Mouse (Mus musculus) intestine, embryonic 15.5 days (tissue): ENCODE measurements at regions not wholly inside any gene's neighbourhood (a gene's known extent, or its start where the extent isn't known, plus 50 kb on each side); places are given as distances from the start of the nearest gene placed in this dataset.
A peak's percentile ranks its signal among the peaks of the same experiment; 100 is the strongest.

ENCODE experiments used
- ATAC-seq: fragments of 200-750 bp; cut with Nextera tagmentation; 2 replicates; pipeline ENCODE4 v1.8.0; 2017; ENCODE audit warnings: moderate TSS enrichment, moderate library complexity
- H3K27ac ChIP-seq: fragments of 300-500 bp; sonication (generic); 2 replicates; pipeline ENCODE4 v1.5.1; 2015; ENCODE audit warnings: mild to moderate bottlenecking, inconsistent platforms
- H3K27me3 ChIP-seq: fragments of 300-500 bp; sonication (generic); replicated peaks from 2 replicates; pipeline ENCODE4 v1.6.1; 2015; ENCODE audit warnings: inconsistent platforms
- H3K36me3 ChIP-seq: fragments of 300-500 bp; sonication (generic); 2 replicates; pipeline ENCODE4 v1.6.1; 2015; ENCODE audit warnings: inconsistent platforms
- H3K4me1 ChIP-seq: fragments of 300-500 bp; sonication (generic); replicated peaks from 2 replicates; pipeline ENCODE4 v1.6.1; 2015; ENCODE audit warnings: inconsistent platforms
- H3K4me2 ChIP-seq: fragments of 300-500 bp; sonication (generic); replicated peaks from 2 replicates; pipeline ENCODE4 v1.6.1; 2015; ENCODE audit warnings: mild to moderate bottlenecking, inconsistent platforms
- H3K4me3 ChIP-seq: fragments of 300-500 bp; sonication (generic); replicated peaks from 2 replicates; pipeline ENCODE4 v1.5.1; 2015; ENCODE audit warnings: inconsistent platforms
- H3K9ac ChIP-seq: fragments of 300-500 bp; sonication (generic); 2 replicates; pipeline ENCODE4 v1.6.1; 2015; ENCODE audit warnings: inconsistent platforms
- H3K9me3 ChIP-seq: fragments of 300-500 bp; sonication (generic); 2 replicates; pipeline ENCODE4 v1.6.1; 2016; ENCODE audit warnings: inconsistent platforms
- WGBS: fragments of 180-500 bp; shearing (Covaris S2); methylation state at CpG from one replicate; pipeline ENCODE4 v1.1.7; 2015; 5-methylcytosine and 5-hydroxymethylcytosine counted together

DNA sequence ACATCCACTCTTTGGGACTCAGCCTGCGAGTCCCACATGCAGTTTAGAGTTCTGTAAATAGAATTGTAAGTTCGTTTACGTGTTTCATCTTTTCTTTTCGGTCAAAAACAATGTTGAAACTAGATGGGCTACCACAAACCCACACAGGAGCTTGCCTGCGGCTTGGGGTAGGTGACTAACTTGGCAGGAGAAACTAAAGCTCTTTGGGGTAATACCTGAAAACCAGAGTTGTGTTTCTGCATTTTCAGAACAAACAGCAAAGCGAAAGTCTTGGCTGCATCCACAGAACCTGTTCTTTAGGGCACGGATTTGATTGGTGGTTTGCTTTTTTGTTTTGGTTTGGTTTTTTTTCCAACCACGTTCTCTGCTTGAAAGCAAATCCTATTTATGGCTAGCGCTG lies 264.0 kb downstream of the Zfp704 start:
- no peak overlapping the region for H3K27ac ChIP-seq
- H3K27me3 ChIP-seq, result 0 out of 2 replicates have a peak, but pooled peaks cover 6% of the 10 kb centered on the region
- H3K9ac ChIP-seq, result no peak overlapping the region
- ATAC-seq, result no peak
- H3K4me1 ChIP-seq, result peaks cover 14% of the 10 kb centered on the region
- H3K4me2 ChIP-seq, result peak overlapping the region; percentile 98; the same call in 1 of the 2 replicates
- WGBS, result 47% methylated on average over 9 of the region's 9 CpGs
- no peak overlapping the region for H3K4me3 ChIP-seq
- H3K9me3 ChIP-seq, result no peaks in the 10 kb centered on the region
- H3K36me3 ChIP-seq, result no peaks in the 10 kb centered on the region

DNA sequence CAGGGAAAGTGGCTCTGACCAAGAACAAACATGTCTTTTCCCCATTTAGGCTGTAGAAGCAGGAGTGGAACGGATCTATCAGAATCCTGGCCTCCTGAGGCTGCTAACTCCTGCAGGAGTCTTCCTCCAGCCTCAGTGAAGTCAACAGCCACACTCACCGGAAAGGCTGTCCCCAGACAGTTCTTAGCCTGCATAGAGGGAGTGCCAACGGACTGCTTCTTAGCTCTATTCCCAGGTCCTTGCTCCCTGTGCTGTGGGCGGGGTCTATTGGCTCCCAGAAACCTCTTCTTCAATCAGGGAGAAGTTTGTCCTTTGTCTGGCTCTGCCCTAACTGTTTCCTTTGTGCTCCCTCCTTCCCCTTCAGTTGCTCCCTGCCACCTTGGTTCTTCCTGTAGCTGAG lies 266.3 kb downstream of the Zfp704 start:
- Histone ChIP-seq H3K36me3 (no peaks in the 10 kb centered on the region), H3K27ac (no peak overlapping the region), H3K27me3 (0 out of 2 replicates have a peak, but pooled peaks cover 6% of the 10 kb centered on the region), H3K4me1 (peaks cover 17% of the 10 kb centered on the region), H3K9me3 (no peaks in the 10 kb centered on the region), H3K4me3 (no peak overlapping the region), H3K9ac (no peak overlapping the region), H3K4me2 (no peak overlapping the region)
- no peak for ATAC-seq
- 15% methylated on average over 4 of the region's 4 CpGs for WGBS

DNA sequence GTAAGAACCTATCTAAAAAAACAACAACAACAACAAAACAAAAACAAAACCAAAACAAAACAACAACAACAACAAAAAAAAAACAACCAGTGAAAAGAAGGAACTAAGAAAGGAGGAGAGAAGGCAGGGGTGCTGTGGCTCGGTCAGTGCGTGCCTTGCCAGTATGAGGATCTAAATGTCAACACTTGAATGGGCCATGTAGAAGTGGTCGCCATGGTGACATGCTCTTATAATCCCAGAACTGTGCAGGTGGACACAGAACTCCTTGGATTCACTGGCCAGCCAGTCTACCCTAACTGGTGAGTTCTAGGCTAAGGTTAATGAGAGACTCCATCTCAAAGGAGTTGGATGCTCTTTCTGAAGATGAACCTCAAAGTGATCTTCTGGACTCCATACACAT lies 267.7 kb downstream of the Zfp704 start:
- 91% methylated on average over 3 of the region's 3 CpGs for WGBS
- no peak for ATAC-seq
- no peak overlapping the region for H3K4me2 ChIP-seq
- H3K27me3 ChIP-seq, result no peaks in the 10 kb centered on the region
- no peaks in the 10 kb centered on the region for H3K9me3 ChIP-seq
- H3K9ac ChIP-seq, result no peak overlapping the region
- no peaks in the 10 kb centered on the region for H3K36me3 ChIP-seq
- H3K4me3 ChIP-seq, result no peak overlapping the region
- H3K27ac ChIP-seq, result no peak overlapping the region
- peaks cover 10% of the 10 kb centered on the region; the same call in 1 of the 2 replicates for H3K4me1 ChIP-seq

DNA sequence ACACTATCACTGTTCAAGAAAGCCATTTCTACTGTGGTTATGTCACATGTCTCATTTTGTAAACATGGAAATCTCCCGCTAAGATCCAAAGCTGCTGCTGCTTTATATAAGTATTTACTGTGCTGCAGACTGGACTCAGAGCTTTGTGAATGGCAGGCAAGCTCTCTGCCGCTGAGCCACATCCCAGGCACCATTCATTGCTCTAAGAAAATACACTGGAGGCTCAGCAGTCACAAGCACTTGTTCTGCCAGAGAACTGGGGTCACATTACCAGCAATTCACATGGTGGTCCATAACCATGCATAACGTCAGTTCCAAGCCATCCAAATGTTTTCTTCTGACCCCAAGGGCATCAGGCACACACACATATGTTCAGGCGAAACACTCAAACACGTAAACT lies 268.2 kb downstream of the Zfp704 start:
- no peaks in the 10 kb centered on the region for H3K27me3 ChIP-seq
- H3K9ac ChIP-seq, result no peak overlapping the region
- no peak overlapping the region for H3K4me2 ChIP-seq
- peaks cover 10% of the 10 kb centered on the region; the same call in 1 of the 2 replicates for H3K4me1 ChIP-seq
- no peaks in the 10 kb centered on the region for H3K9me3 ChIP-seq
- H3K27ac ChIP-seq, result no peak overlapping the region
- 66% methylated on average over 5 of the region's 5 CpGs for WGBS
- no peak overlapping the region for H3K4me3 ChIP-seq
- H3K36me3 ChIP-seq, result no peaks in the 10 kb centered on the region
- ATAC-seq, result no peak

DNA sequence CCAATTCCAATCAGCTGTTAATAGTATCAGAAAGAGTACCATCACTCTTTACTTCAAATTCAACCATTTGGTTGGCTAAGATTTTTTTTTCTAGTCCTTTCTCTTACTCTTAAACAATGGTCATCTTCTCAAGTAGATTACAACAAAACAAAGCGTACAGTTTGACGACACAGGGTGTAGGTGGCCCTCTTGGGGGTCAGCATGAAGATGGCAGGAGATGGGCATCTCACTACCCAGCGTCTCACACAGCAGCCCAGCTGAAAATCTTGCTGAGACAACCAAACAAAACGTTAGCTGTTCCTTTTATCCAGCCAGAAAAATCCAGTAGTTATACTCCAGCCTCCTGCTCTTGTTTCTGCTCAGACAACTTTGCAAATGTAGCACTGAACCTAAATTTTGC lies 268.6 kb downstream of the Zfp704 start:
- no peaks in the 10 kb centered on the region for H3K27me3 ChIP-seq
- no peak overlapping the region for H3K4me3 ChIP-seq
- WGBS, result 33% methylated on average over 4 of the region's 4 CpGs
- no peak overlapping the region for H3K27ac ChIP-seq
- no peaks in the 10 kb centered on the region for H3K9me3 ChIP-seq
- H3K9ac ChIP-seq, result no peak overlapping the region
- H3K36me3 ChIP-seq, result no peaks in the 10 kb centered on the region
- no peak for ATAC-seq
- peaks cover 10% of the 10 kb centered on the region; the same call in 1 of the 2 replicates for H3K4me1 ChIP-seq
- peak overlapping the region; percentile 82 for H3K4me2 ChIP-seq

DNA sequence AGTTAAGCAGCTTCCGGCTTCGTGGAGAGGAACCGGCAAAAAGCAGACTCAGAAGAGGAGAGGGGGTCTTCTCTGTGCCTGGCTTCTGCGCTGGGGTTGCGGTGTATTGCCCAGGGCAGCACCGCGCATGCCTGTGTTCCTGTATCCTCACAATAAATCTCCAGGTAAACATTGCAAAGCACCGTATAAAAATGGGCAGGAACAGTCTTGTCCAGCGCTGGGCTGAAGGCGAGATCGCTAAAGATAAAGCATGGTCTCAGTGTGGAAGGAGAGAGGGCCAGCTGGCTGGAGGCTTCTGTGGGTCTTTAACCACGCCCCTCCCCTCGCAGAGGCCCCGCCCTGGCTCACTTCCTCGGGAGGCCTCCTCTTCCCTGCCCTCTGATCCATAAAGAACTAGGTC lies 269.1 kb downstream of the Zfp704 start:
- Histone ChIP-seq H3K4me1 (peaks cover 10% of the 10 kb centered on the region; the same call in 1 of the 2 replicates), H3K4me2 (peak overlapping the region; percentile 82), H3K4me3 (peak overlapping the region; percentile 34), H3K9me3 (no peaks in the 10 kb centered on the region), H3K27me3 (no peaks in the 10 kb centered on the region), H3K36me3 (no peaks in the 10 kb centered on the region), H3K9ac (0 out of 2 replicates have a peak overlapping the region, but pooled peaks have one; percentile 35), H3K27ac (no peak overlapping the region)
- ATAC-seq, result peak; percentile 90
- under 1% methylated on average over 15 of the region's 15 CpGs for WGBS

DNA sequence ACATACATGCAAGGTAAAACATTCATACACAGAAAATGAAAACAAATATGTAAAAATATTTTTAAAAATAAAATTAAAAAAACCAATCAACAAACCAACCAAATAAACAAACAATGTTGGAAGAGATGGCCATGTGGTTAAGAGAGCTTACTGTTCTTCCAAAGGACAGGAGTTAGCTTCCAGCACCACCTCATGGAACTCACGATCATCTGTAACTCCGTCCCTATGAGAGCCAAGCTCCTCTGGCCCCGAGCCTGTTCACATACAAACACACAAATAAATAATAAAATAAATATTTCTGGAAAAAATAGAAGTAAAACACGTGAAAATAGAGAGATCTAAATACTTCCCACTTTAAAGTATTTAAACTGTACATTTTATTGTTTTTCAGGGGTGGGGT lies 269.5 kb downstream of the Zfp704 start:
- H3K36me3 ChIP-seq, result no peaks in the 10 kb centered on the region
- H3K4me1 ChIP-seq, result peaks cover 10% of the 10 kb centered on the region; the same call in 1 of the 2 replicates
- no peak overlapping the region for H3K27ac ChIP-seq
- H3K4me3 ChIP-seq, result peak overlapping the region; percentile 34
- H3K9ac ChIP-seq, result no peak overlapping the region
- peak overlapping the region; percentile 82 for H3K4me2 ChIP-seq
- WGBS, result 19% methylated on average over 4 of the region's 4 CpGs
- no peaks in the 10 kb centered on the region for H3K9me3 ChIP-seq
- peak; percentile 62; the same call in 1 of the 2 replicates for ATAC-seq
- no peaks in the 10 kb centered on the region for H3K27me3 ChIP-seq

DNA sequence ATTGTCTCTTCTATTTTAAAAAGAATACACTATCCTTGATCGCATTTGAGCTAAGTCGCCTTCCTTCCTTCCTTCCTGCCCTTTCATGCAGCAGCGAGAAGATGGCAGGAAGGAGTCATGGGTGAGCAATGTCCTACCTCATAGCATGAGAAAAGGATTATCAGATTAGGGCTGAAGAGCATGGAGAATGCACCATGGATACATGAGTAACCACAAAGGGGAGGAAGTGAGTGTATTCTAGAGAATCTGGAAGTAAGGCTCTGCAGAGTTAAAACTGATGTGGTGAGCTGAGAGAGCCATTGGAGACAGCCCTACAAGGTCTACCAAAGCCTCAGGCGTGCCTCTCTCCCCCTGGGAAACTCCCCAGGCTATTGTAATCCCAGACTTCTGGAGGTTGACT lies 270.2 kb downstream of the Zfp704 start:
- H3K4me3 ChIP-seq, result no peak overlapping the region
- ATAC-seq, result no peak
- H3K4me1 ChIP-seq, result peaks cover 10% of the 10 kb centered on the region; the same call in 1 of the 2 replicates
- 77% methylated on average over 4 of the region's 4 CpGs for WGBS
- no peak overlapping the region for H3K9ac ChIP-seq
- no peaks in the 10 kb centered on the region for H3K27me3 ChIP-seq
- H3K4me2 ChIP-seq, result no peak overlapping the region
- H3K9me3 ChIP-seq, result no peaks in the 10 kb centered on the region
- H3K27ac ChIP-seq, result no peak overlapping the region
- H3K36me3 ChIP-seq, result no peaks in the 10 kb centered on the region

DNA sequence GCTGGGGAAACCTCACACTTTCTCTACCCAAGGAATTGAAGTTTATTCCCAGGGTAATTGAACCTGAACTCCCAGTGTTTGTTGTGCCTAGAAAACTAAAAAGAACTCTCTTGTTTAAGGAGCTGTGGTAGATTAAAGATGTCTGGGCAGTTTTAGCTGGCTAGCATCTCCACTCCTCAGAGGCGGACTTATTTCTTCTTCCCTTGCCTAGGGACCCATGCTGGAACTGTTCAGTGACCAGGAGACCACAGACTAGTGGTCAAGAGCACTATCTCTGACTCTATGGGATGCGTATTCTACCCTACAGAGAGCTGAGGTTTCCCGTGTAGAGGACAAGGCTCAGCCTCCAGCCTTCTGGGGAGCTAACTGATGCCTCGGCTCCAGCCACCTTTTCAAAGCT lies 274.3 kb downstream of the Zfp704 start:
- H3K4me3 ChIP-seq, result no peak overlapping the region
- H3K4me2 ChIP-seq, result no peak overlapping the region
- H3K4me1 ChIP-seq, result 0 out of 2 replicates have a peak, but pooled peaks cover 2% of the 10 kb centered on the region
- 70% methylated on average over 4 of the region's 4 CpGs for WGBS
- H3K9me3 ChIP-seq, result no peaks in the 10 kb centered on the region
- no peaks in the 10 kb centered on the region for H3K36me3 ChIP-seq
- no peak overlapping the region for H3K27ac ChIP-seq
- no peak overlapping the region for H3K9ac ChIP-seq
- H3K27me3 ChIP-seq, result 0 out of 2 replicates have a peak, but pooled peaks cover 3% of the 10 kb centered on the region
- ATAC-seq, result no peak
